Mouse (Mus musculus) embryo, embryonic 10 days (tissue): ENCODE measurements around the gene Hmgn5.

Source experiments
- DNase-seq: peaks from one replicate; pipeline ENCODE4 v3.0.0-alpha.2; 2015; ENCODE audit warnings: low spot score

Hmgn5 gene

GRCm38 (mm10) chrX:109013283-109013682 is at the start of gene Hmgn5:
Hmgn5 (minus strand) TSS chrX:109013404.
- DNase-seq = peak; percentile 95

- no peak for DNase-seq
Measured at GRCm38 (mm10) chrX:109047773-109048172, 34.6 kb upstream of the Hmgn5 start.

GRCm38 (mm10) chrX:109026224-109026623 is 13.0 kb upstream of the Hmgn5 start:
- no peak for DNase-seq

- DNase-seq = no peak
Measured at GRCm38 (mm10) chrX:109020858-109021257, 7.7 kb upstream of the Hmgn5 start.

- DNase-seq = no peak
Measured at GRCm38 (mm10) chrX:109014166-109014565, 962 bp upstream of the Hmgn5 start.

- DNase-seq = peak; percentile 47
Measured at GRCm38 (mm10) chrX:109013686-109014085, 482 bp upstream of the Hmgn5 start.

- peak; percentile 75 for DNase-seq
Measured at GRCm38 (mm10) chrX:109012371-109013031, 703 bp downstream of the Hmgn5 start.

GRCm38 (mm10) chrX:109011611-109012185 is 1.5 kb downstream of the Hmgn5 start:
- DNase-seq = peak; percentile 6

GRCm38 (mm10) chrX:109001277-109001676 is 11.9 kb downstream of the Hmgn5 start:
- DNase-seq = no peak
